Mouse (Mus musculus): ENCODE results near the gene Aes. TPM values are rescaled to one million over a fixed set of nuclear protein-coding genes. Genes with fewer than 3 reads are reported as not detected.

Aes gene
- polyA plus RNA-seq, 1 experiment from 2014 or later: 683 TPM

GRCm38 (mm10) chr10:81551597-81552102, 7.6 kb upstream of the Aes start:
- Histone ChIP-seq H3K4me1 (replicated peaks; ENCODE audit: control insufficient read depth, insufficient read depth, low read length) (no peaks in the 10 kb centered on the region), H3K27ac (ENCODE audit: low read length) (no peak overlapping the region; the same call in 1 of the 2 replicates), H3K4me3 (replicated peaks; ENCODE audit: low read length) (no peak overlapping the region), H3K36me3 (ENCODE audit: control insufficient read depth, insufficient read depth) (no peaks in the 10 kb centered on the region), H3K4me2 (ENCODE audit: low read length) (no peak overlapping the region), H3K9ac (replicated peaks; ENCODE audit: low read depth, low read length) (no peak overlapping the region), H3K9me3 (ENCODE audit: control insufficient read depth, low read length) (0 out of 2 replicates have a peak, but pooled peaks cover 3% of the 10 kb centered on the region), H3K27me3 (replicated peaks; ENCODE audit: control insufficient read depth, insufficient read depth, low read length) (no peaks in the 10 kb centered on the region)
- ATAC-seq: peak; percentile 85
- WGBS: 3% methylated on average over 12 of the region's 12 CpGs

- H3K4me1 ChIP-seq (replicated peaks; ENCODE audit: control insufficient read depth, insufficient read depth, low read length): no peaks in the 10 kb centered on the region
- no peaks in the 10 kb centered on the region for H3K36me3 ChIP-seq (ENCODE audit: control insufficient read depth, insufficient read depth)
- no peak overlapping the region for H3K27ac ChIP-seq (ENCODE audit: low read length)
- no peak for ATAC-seq
- no peaks in the 10 kb centered on the region for H3K27me3 ChIP-seq (replicated peaks; ENCODE audit: control insufficient read depth, insufficient read depth, low read length)
- no peak overlapping the region for H3K9ac ChIP-seq (replicated peaks; ENCODE audit: low read depth, low read length)
- no peak overlapping the region for H3K4me2 ChIP-seq (ENCODE audit: low read length)
- 0 out of 2 replicates have a peak, but pooled peaks cover 3% of the 10 kb centered on the region for H3K9me3 ChIP-seq (ENCODE audit: control insufficient read depth, low read length)
- no peak overlapping the region for H3K4me3 ChIP-seq (replicated peaks; ENCODE audit: low read length)
- 87% methylated on average over 5 of the region's 5 CpGs for WGBS
These were observed 6.1 kb upstream of the Aes start for GRCm38 (mm10) chr10:81553232-81553631.

- Histone ChIP-seq H3K27ac (ENCODE audit: low read length) (no peak overlapping the region), H3K36me3 (ENCODE audit: control insufficient read depth, insufficient read depth) (no peaks in the 10 kb centered on the region), H3K27me3 (replicated peaks; ENCODE audit: control insufficient read depth, insufficient read depth, low read length) (no peaks in the 10 kb centered on the region), H3K4me2 (ENCODE audit: low read length) (no peak overlapping the region), H3K4me1 (replicated peaks; ENCODE audit: control insufficient read depth, insufficient read depth, low read length) (peaks cover 6% of the 10 kb centered on the region; the same call in 1 of the 2 replicates), H3K9me3 (ENCODE audit: control insufficient read depth, low read length) (0 out of 2 replicates have a peak, but pooled peaks cover 3% of the 10 kb centered on the region), H3K9ac (replicated peaks; ENCODE audit: low read depth, low read length) (no peak overlapping the region), H3K4me3 (replicated peaks; ENCODE audit: low read length) (no peak overlapping the region)
- ATAC-seq: no peak
- WGBS: 86% methylated on average over 6 of the region's 6 CpGs
These were observed 5.2 kb upstream of the Aes start for GRCm38 (mm10) chr10:81553807-81554755.

- Histone ChIP-seq H3K27me3 (replicated peaks; ENCODE audit: control insufficient read depth, insufficient read depth, low read length) (no peaks in the 10 kb centered on the region), H3K27ac (ENCODE audit: low read length) (no peak overlapping the region), H3K36me3 (ENCODE audit: control insufficient read depth, insufficient read depth) (no peaks in the 10 kb centered on the region), H3K9ac (replicated peaks; ENCODE audit: low read depth, low read length) (no peak overlapping the region), H3K9me3 (ENCODE audit: control insufficient read depth, low read length) (0 out of 2 replicates have a peak, but pooled peaks cover 3% of the 10 kb centered on the region), H3K4me1 (replicated peaks; ENCODE audit: control insufficient read depth, insufficient read depth, low read length) (peaks cover 17% of the 10 kb centered on the region), H3K4me3 (replicated peaks; ENCODE audit: low read length) (no peak overlapping the region), H3K4me2 (ENCODE audit: low read length) (no peak overlapping the region)
- WGBS: 73% methylated on average over 3 of the region's 3 CpGs
- no peak for ATAC-seq
These were observed 3.0 kb upstream of the Aes start for GRCm38 (mm10) chr10:81556282-81556681.

- Histone ChIP-seq H3K27ac (ENCODE audit: low read length) (no peak overlapping the region), H3K27me3 (replicated peaks; ENCODE audit: control insufficient read depth, insufficient read depth, low read length) (no peaks in the 10 kb centered on the region), H3K36me3 (ENCODE audit: control insufficient read depth, insufficient read depth) (no peaks in the 10 kb centered on the region; the same call in 1 of the 2 replicates), H3K9ac (replicated peaks; ENCODE audit: low read depth, low read length) (no peak overlapping the region), H3K9me3 (ENCODE audit: control insufficient read depth, low read length) (0 out of 2 replicates have a peak, but pooled peaks cover 3% of the 10 kb centered on the region), H3K4me2 (ENCODE audit: low read length) (no peak overlapping the region), H3K4me1 (replicated peaks; ENCODE audit: control insufficient read depth, insufficient read depth, low read length) (peaks cover 28% of the 10 kb centered on the region), H3K4me3 (replicated peaks; ENCODE audit: low read length) (no peak overlapping the region)
- no peak for ATAC-seq
- 68% methylated on average over 1 of the region's 1 CpGs for WGBS
These were observed 1.8 kb upstream of the Aes start for GRCm38 (mm10) chr10:81557491-81557890.

- H3K9me3 ChIP-seq (ENCODE audit: control insufficient read depth, low read length): no peaks in the 10 kb centered on the region
- peak overlapping the region; percentile 89 for H3K4me3 ChIP-seq (replicated peaks; ENCODE audit: low read length)
- ATAC-seq: peak; percentile 54
- H3K27ac ChIP-seq (ENCODE audit: low read length): peak overlapping the region; percentile 86
- H3K4me2 ChIP-seq (ENCODE audit: low read length): peak overlapping the region; percentile 89
- H3K9ac ChIP-seq (replicated peaks; ENCODE audit: low read depth, low read length): peak overlapping the region; percentile 99
- H3K4me1 ChIP-seq (replicated peaks; ENCODE audit: control insufficient read depth, insufficient read depth, low read length): peaks cover 45% of the 10 kb centered on the region
- no peaks in the 10 kb centered on the region for H3K27me3 ChIP-seq (replicated peaks; ENCODE audit: control insufficient read depth, insufficient read depth, low read length)
- 2% methylated on average over 27 of the region's 36 CpGs for WGBS
- peaks cover 3% of the 10 kb centered on the region for H3K36me3 ChIP-seq (ENCODE audit: control insufficient read depth, insufficient read depth)
These were observed 595 bp downstream of the Aes start for GRCm38 (mm10) chr10:81559627-81560539.

- peaks cover 6% of the 10 kb centered on the region for H3K36me3 ChIP-seq (ENCODE audit: control insufficient read depth, insufficient read depth)
- ATAC-seq: no peak
- peak overlapping the region; percentile 89 for H3K4me3 ChIP-seq (replicated peaks; ENCODE audit: low read length)
- H3K9me3 ChIP-seq (ENCODE audit: control insufficient read depth, low read length): no peaks in the 10 kb centered on the region
- peak overlapping the region; percentile 89 for H3K4me2 ChIP-seq (ENCODE audit: low read length)
- 35% methylated on average over 16 of the region's 16 CpGs for whole genome bisulfite sequencing
- no peaks in the 10 kb centered on the region; the same call in 1 of the 2 replicates for H3K27me3 ChIP-seq (replicated peaks; ENCODE audit: control insufficient read depth, insufficient read depth, low read length)
- no peak overlapping the region; the same call in 1 of the 2 replicates for H3K27ac ChIP-seq (ENCODE audit: low read length)
- peak overlapping the region; percentile 99 for H3K9ac ChIP-seq (replicated peaks; ENCODE audit: low read depth, low read length)
- H3K4me1 ChIP-seq (replicated peaks; ENCODE audit: control insufficient read depth, insufficient read depth, low read length): peaks cover 45% of the 10 kb centered on the region
These were observed 1.6 kb downstream of the Aes start for GRCm38 (mm10) chr10:81560719-81561459.

GRCm38 (mm10) chr10:81562411-81562810, 3.1 kb downstream of the Aes start:
- ATAC-seq: no peak
- Histone ChIP-seq H3K27ac (ENCODE audit: low read length) (no peak overlapping the region), H3K9me3 (ENCODE audit: control insufficient read depth, low read length) (no peaks in the 10 kb centered on the region), H3K4me1 (replicated peaks; ENCODE audit: control insufficient read depth, insufficient read depth, low read length) (peaks cover 45% of the 10 kb centered on the region), H3K9ac (replicated peaks; ENCODE audit: low read depth, low read length) (no peak overlapping the region), H3K36me3 (ENCODE audit: control insufficient read depth, insufficient read depth) (peaks cover 8% of the 10 kb centered on the region), H3K4me2 (ENCODE audit: low read length) (no peak overlapping the region), H3K27me3 (replicated peaks; ENCODE audit: control insufficient read depth, insufficient read depth, low read length) (peaks cover 6% of the 10 kb centered on the region), H3K4me3 (replicated peaks; ENCODE audit: low read length) (no peak overlapping the region)
- WGBS: 76% methylated on average over 6 of the region's 6 CpGs

Measured in forebrain, embryonic 16.5 days (tissue).